Mouse (Mus musculus): ENCODE results near the gene Surf2.
A peak's percentile ranks its signal among the peaks of the same experiment; 100 is the strongest.
"Not testable (repeated sequence)": the region's sequence is repeated elsewhere in the genome, so short reads cannot be mapped to it uniquely, and the experiment has no call there.

DNA sequence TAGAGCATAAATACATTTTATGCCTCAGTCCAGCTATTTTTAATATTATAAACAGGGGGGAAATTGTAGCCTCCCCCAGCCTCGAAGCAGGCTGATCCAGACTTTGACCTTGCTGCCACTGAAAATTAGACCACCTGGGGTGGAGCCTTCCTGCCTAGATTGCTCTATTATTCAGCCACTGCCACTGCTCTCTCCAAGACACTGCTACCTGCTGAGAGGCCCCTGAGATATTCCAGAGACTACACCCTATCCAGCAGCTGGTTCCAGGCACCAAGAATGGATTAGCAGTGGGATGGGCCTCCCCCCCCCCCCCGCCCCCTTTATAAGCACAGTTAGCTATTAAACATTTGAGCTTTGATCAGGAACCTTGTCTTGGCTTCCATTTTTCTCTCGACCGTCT, 30.0 kb upstream of the Surf2 start:
- not testable (repeated sequence) for TF ChIP-seq CTCF (conservative IDR thresholded peaks at IDR 0.05; ENCODE audit: low read length); POU5F1 (IDR thresholded peaks at IDR 0.05; ENCODE audit: borderline replicate concordance, low read length)
- TF ChIP-seq NANOG (IDR thresholded peaks at IDR 0.05; ENCODE audit: borderline replicate concordance, low read length), result peak; percentile 17; the same call in 1 of the 2 replicates

Data from E14TG2a.4 (cell line).